Mouse (Mus musculus) cerebellum, adult 2 months (tissue): ENCODE measurements around the gene Clpx.

ENCODE experiments used
- CTCF ChIP-seq: fragments of 200-500 bp; IDR thresholded peaks from 2 replicates; pipeline ENCODE4 v1.5.1; 2011; ENCODE audit warnings: low read depth, mild to moderate bottlenecking, control low read depth, low read length, moderate library complexity, borderline replicate concordance; ENCODE audit not compliant: insufficient read depth
- POLR2A ChIP-seq: fragments of 200-500 bp; IDR thresholded peaks from 2 replicates; pipeline ENCODE4 v1.6.1; 2011; ENCODE audit warnings: low read length, control low read depth, borderline replicate concordance; ENCODE audit not compliant: insufficient read depth

DNA sequence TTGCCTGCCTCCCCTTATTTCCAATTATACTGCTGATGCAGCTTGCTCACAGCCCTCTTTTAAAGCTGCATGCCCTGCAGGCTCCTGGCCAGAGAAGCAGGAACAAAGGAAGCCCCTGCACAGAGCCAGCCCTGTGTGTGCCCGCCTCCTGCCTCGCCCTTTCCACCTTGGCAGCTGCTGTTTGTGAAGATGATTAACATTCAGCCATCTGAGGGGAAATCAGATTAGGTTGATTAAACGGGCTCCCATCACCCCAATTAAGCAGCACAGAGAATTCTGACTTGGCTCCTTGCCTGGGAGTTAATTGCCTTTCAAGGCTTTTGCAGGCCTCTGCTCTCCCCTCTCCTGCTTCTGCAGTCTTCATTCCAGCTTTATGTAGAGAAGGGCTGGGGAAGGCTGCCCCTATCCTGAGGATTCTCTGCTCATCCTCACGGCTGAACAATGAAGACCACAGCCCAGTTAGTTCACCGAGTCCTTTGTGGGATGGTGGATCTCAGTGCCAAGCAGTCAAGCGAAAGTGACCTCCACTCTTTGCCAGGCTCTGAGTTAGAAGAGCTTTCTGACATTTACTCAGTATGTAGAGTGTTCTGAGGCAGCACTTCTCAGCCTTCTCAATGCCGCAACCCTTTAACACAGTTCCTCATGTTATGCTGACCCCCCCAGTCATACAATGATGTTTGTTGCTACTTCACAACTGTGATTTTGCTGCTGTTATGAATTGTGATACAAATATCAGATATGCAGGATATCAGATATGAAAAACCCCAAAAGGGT, 26.1 kb upstream of the Clpx start:
- no peak for TF ChIP-seq CTCF
- TF ChIP-seq POLR2A = no peak
